Mouse (Mus musculus): ENCODE results near the gene Lrtm2.
"Not testable (repeated sequence)": the region's sequence is repeated elsewhere in the genome, so short reads cannot be mapped to it uniquely, and the experiment has no call there.

GRCm38 (mm10) chr6:119360250-119360649, 29.7 kb upstream of the Lrtm2 start:
- TF ChIP-seq CTCF (IDR thresholded peaks at IDR 0.05; ENCODE audit: borderline replicate concordance, insufficient read depth, low read length); POLR2A (IDR thresholded peaks at IDR 0.05; ENCODE audit: low read depth, low read length): not testable (repeated sequence)
